Mouse (Mus musculus): ENCODE results near the gene Drg1.
A peak's percentile ranks its signal among the peaks of the same experiment; 100 is the strongest.
"Not testable (repeated sequence)": the region's sequence is repeated elsewhere in the genome, so short reads cannot be mapped to it uniquely, and the experiment has no call there.

Drg1 gene

GRCm38 (mm10) chr11:3223105-3223504, 43.1 kb downstream of the Drg1 start:
- DNase-seq (ENCODE audit: extremely low read depth, low read depth): no peak

- DNase-seq (ENCODE audit: extremely low read depth, low read depth): no peak
These were observed 53.7 kb downstream of the Drg1 start for GRCm38 (mm10) chr11:3212526-3212925.

- no peak for DNase-seq (ENCODE audit: extremely low read depth, low read depth)
These were observed 59.4 kb downstream of the Drg1 start for GRCm38 (mm10) chr11:3206783-3207182.

- no peak for DNase-seq (ENCODE audit: extremely low read depth, low read depth)
These were observed 61.0 kb downstream of the Drg1 start for GRCm38 (mm10) chr11:3205207-3205606.

GRCm38 (mm10) chr11:3203771-3204170, 62.4 kb downstream of the Drg1 start:
- peak; percentile 23 for DNase-seq (ENCODE audit: extremely low read depth, low read depth)

GRCm38 (mm10) chr11:3202781-3203441, 63.3 kb downstream of the Drg1 start:
- DNase-seq (ENCODE audit: extremely low read depth, low read depth): peak; percentile 71

GRCm38 (mm10) chr11:3202231-3202701, 63.9 kb downstream of the Drg1 start, which contains the start of gene Eif4enif1:
Eif4enif1 (plus strand) TSS chr11:3202392.
- no peak for DNase-seq (ENCODE audit: extremely low read depth, low read depth)

- peak; percentile 82 for DNase-seq (ENCODE audit: extremely low read depth, low read depth)
These were observed 64.6 kb downstream of the Drg1 start for GRCm38 (mm10) chr11:3201326-3202230.

- not testable (repeated sequence) for DNase-seq (ENCODE audit: extremely low read depth, low read depth)
These were observed 65.6 kb downstream of the Drg1 start for GRCm38 (mm10) chr11:3200636-3201035.

GRCm38 (mm10) chr11:3193363-3193762, 72.9 kb downstream of the Drg1 start, which contains the start of gene Sfi1:
Sfi1 (minus strand) TSS chr11:3193463.
- DNase-seq (ENCODE audit: extremely low read depth, low read depth): no peak

- not testable (repeated sequence) for DNase-seq (ENCODE audit: extremely low read depth, low read depth)
These were observed 83.5 kb downstream of the Drg1 start for GRCm38 (mm10) chr11:3182707-3183106.

GRCm38 (mm10) chr11:3181971-3182370, 84.2 kb downstream of the Drg1 start:
- DNase-seq (ENCODE audit: extremely low read depth, low read depth): not testable (repeated sequence)

GRCm38 (mm10) chr11:3181250-3181649, 85.0 kb downstream of the Drg1 start:
- not testable (repeated sequence) for DNase-seq (ENCODE audit: extremely low read depth, low read depth)

GRCm38 (mm10) chr11:3180510-3181160, 85.6 kb downstream of the Drg1 start:
- not testable (repeated sequence) for DNase-seq (ENCODE audit: extremely low read depth, low read depth)

GRCm38 (mm10) chr11:3179726-3180092, 86.5 kb downstream of the Drg1 start:
- not testable (repeated sequence) for DNase-seq (ENCODE audit: extremely low read depth, low read depth)

GRCm38 (mm10) chr11:3178968-3179725, 87.1 kb downstream of the Drg1 start:
- DNase-seq (ENCODE audit: extremely low read depth, low read depth): not testable (repeated sequence)

GRCm38 (mm10) chr11:3173425-3174318, 92.5 kb downstream of the Drg1 start:
- not testable (repeated sequence) for DNase-seq (ENCODE audit: extremely low read depth, low read depth)

- not testable (repeated sequence) for DNase-seq (ENCODE audit: extremely low read depth, low read depth)
These were observed 93.7 kb downstream of the Drg1 start for GRCm38 (mm10) chr11:3172526-3172925.

- DNase-seq (ENCODE audit: extremely low read depth, low read depth): not testable (repeated sequence)
These were observed 94.3 kb downstream of the Drg1 start for GRCm38 (mm10) chr11:3171931-3172330.

GRCm38 (mm10) chr11:3169042-3169441, 97.2 kb downstream of the Drg1 start:
- DNase-seq (ENCODE audit: extremely low read depth, low read depth): not testable (repeated sequence)
